Mouse (Mus musculus): ENCODE measurements around the gene Gm17535. TPM values are rescaled to one million over a fixed set of nuclear protein-coding genes. Genes with fewer than 3 reads are reported as not detected.
"Not testable (repeated sequence)": the region's sequence is repeated elsewhere in the genome, so short reads cannot be mapped to it uniquely, and the experiment has no call there.

Gm17535 gene
- polyA plus RNA-seq, 1 experiment from 2014 or later = not detected

- H3K4me2 ChIP-seq; ATAC-seq (ENCODE audit: insufficient number of reproducible peaks, insufficient read depth, low FRiP score, low TSS enrichment, low read depth); H3K36me3 ChIP-seq; H3K4me3 ChIP-seq (replicated peaks); H3K27ac ChIP-seq; H3K4me1 ChIP-seq (replicated peaks); H3K27me3 ChIP-seq; H3K9me3 ChIP-seq; H3K9ac ChIP-seq (replicated peaks): not testable (repeated sequence)
- WGBS = 74% methylated on average over 5 of the region's 5 CpGs
Measured at GRCm38 (mm10) chr9:3026136-3026535, 8.3 kb upstream of the Gm17535 start.

GRCm38 (mm10) chr9:3026741-3027140 is 7.7 kb upstream of the Gm17535 start:
- WGBS = 66% methylated on average over 9 of the region's 9 CpGs
- H3K4me3 ChIP-seq (replicated peaks); H3K27ac ChIP-seq; ATAC-seq (ENCODE audit: insufficient number of reproducible peaks, insufficient read depth, low FRiP score, low TSS enrichment, low read depth); H3K27me3 ChIP-seq; H3K4me1 ChIP-seq (replicated peaks); H3K9me3 ChIP-seq; H3K36me3 ChIP-seq; H3K9ac ChIP-seq (replicated peaks); H3K4me2 ChIP-seq: not testable (repeated sequence)

DNA sequence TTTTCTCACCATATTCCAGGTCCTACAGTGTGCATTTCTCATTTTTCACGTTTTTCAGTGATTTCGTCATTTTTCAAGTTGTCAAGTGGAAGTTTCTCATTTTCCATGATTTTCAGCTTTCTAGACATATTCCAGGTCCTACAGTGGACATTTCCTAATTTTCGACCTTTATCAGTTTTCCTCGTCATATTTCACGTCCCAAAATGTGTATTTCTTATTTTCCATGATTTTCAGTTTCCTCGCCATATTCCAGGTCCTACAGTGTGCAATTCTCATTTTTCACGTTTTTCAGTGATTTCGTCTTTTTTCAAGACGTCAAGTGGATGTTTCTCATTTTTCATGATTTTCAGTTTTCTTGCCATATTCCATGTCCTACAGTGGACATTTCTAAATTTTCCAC is 7.2 kb upstream of the Gm17535 start:
- not testable (repeated sequence) for ATAC-seq (ENCODE audit: insufficient number of reproducible peaks, insufficient read depth, low FRiP score, low TSS enrichment, low read depth); H3K4me2 ChIP-seq; H3K4me1 ChIP-seq (replicated peaks); H3K9me3 ChIP-seq; H3K27ac ChIP-seq; H3K9ac ChIP-seq (replicated peaks); H3K4me3 ChIP-seq (replicated peaks); H3K27me3 ChIP-seq; H3K36me3 ChIP-seq
- 69% methylated on average over 9 of the region's 9 CpGs for WGBS

DNA sequence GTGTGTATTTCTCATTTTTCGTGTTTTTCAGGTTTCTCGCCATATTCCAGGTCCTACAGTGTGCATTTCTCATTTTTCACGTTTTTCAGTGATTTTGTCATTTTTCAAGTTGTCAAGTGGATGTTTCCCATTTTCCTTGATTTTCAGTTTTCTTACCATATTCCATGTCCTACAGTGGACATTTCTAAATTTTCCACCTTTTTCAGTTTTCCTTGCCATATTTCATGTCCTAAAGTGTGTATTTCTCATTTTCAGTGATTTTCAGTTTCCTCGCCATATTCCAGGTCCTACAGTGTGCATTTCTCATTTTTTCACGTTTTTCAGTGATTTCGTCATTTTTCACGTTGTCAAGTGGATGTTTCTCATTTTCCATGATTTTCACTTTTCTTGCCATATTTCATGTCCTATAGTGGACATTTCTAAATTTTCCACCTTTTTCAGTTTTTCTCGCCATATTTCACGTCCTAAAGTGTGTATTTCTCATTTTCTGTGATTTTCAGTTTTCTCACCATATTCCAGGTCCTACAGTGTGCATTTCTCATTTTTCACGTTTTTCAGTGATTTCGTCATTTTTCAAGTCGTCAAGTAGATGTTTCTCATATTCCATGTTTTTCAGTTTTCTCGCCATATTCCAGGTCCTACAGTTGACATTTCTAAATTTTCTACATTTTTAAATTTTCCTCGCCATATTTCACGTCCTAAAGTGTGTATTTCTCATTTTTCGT is 5.0 kb upstream of the Gm17535 start:
- not testable (repeated sequence) for H3K9me3 ChIP-seq; H3K36me3 ChIP-seq; H3K4me3 ChIP-seq (replicated peaks); H3K27me3 ChIP-seq; H3K27ac ChIP-seq; H3K4me2 ChIP-seq; H3K9ac ChIP-seq (replicated peaks); ATAC-seq (ENCODE audit: insufficient number of reproducible peaks, insufficient read depth, low FRiP score, low TSS enrichment, low read depth); H3K4me1 ChIP-seq (replicated peaks)
- WGBS = 67% methylated on average over 14 of the region's 16 CpGs

DNA sequence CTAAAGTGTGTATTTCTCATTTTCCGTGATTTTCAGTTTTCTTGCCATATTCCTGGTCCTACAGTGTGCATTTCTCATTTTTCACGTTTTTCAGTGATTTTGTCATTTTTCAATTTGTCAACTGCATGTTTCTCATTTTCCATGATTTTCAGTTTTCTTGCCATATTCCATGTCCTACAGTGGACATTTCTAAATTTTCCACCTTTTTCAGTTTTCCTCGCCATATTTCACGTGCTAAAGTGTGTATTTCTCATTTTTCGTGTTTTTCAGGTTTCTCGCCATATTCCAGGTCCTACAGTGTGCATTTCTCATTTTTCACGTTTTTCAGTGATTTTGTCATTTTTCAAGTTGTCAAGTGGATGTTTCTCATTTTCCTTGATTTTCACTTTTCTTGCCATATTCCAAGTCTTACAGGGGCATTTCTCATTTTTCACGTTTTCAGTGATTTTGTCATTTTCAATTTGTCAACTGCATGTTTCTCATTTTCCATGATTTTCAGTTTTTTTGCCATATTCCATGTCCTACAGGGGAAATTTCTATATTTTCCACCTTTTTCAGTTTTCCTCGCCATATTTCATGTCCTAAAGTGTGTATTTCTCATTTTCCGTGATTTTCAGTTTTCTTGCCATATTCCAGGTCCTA is 3.6 kb upstream of the Gm17535 start:
- WGBS = 63% methylated on average over 2 of the region's 10 CpGs
- H3K9ac ChIP-seq (replicated peaks); H3K4me1 ChIP-seq (replicated peaks); H3K27me3 ChIP-seq; H3K4me2 ChIP-seq; H3K9me3 ChIP-seq; H3K4me3 ChIP-seq (replicated peaks); H3K36me3 ChIP-seq; H3K27ac ChIP-seq: not testable (repeated sequence)
- ATAC-seq (ENCODE audit: insufficient number of reproducible peaks, insufficient read depth, low FRiP score, low TSS enrichment, low read depth) = peak; percentile 54; the same call in 1 of the 2 replicates

DNA sequence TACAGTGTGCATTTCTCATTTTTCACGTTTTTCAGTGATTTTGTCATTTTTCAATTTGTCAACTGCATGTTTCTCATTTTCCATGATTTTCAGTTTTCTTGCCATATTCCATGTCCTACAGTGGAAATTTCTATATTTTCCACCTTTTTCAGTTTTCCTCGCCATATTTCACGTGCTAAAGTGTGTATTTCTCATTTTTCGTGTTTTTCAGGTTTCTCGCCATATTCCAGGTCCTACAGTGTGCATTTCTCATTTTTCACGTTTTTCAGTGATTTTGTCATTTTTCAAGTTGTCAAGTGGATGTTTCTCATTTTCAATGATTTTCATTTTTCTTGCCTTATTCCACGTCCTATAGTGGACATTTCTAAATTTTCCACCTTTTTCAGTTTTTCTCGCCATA is 2.2 kb downstream of the Gm17535 start, which contains the start of gene Gm10715:
TSS of gene Gm10715 (plus strand) at position 301 of the 400 bp plus-strand sequence.
- H3K27ac ChIP-seq; H3K9ac ChIP-seq (replicated peaks); H3K36me3 ChIP-seq; H3K4me1 ChIP-seq (replicated peaks); H3K4me2 ChIP-seq; H3K9me3 ChIP-seq; H3K4me3 ChIP-seq (replicated peaks); ATAC-seq (ENCODE audit: insufficient number of reproducible peaks, insufficient read depth, low FRiP score, low TSS enrichment, low read depth); H3K27me3 ChIP-seq: not testable (repeated sequence)
- WGBS = 75% methylated on average over 8 of the region's 8 CpGs

DNA sequence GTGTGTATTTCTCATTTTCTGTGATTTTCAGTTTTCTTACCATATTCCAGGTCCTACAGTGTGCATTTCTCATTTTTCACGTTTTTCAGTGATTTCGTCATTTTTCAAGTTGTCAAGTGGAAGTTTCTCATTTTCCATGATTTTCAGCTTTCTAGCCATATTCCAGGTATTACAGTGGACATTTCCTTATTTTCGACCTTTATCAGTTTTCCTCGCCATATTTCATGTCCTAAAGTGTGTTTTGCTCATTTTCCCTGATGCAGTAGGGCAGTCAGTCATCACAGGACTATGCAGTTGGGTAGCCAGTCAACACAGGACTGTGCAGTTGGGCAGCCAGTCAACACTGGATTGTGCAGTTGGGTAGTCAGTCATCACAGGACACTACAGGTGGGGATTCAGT is 3.8 kb downstream of the Gm17535 start:
- not testable (repeated sequence) for H3K27ac ChIP-seq; H3K4me2 ChIP-seq; H3K9ac ChIP-seq (replicated peaks); H3K4me3 ChIP-seq (replicated peaks); ATAC-seq (ENCODE audit: insufficient number of reproducible peaks, insufficient read depth, low FRiP score, low TSS enrichment, low read depth); H3K4me1 ChIP-seq (replicated peaks); H3K27me3 ChIP-seq; H3K36me3 ChIP-seq
- 69% methylated on average over 4 of the region's 4 CpGs for WGBS
- H3K9me3 ChIP-seq = 0 out of 2 replicates have a peak, but pooled peaks cover 10% of the 10 kb centered on the region

Small RNAs within 50 kb of the gene (microRNA-seq; reads per million reads assigned to microRNA genes)
- not detected for gene Mir101c

Other genes with a start within 250 kb of the Gm17535 start
- not detected in 2 replicates for gene Gm10722, start 33.7 kb upstream of the Gm17535 start, polyA plus RNA-seq (2016; fragmentation: Nextera tagmentation; extraction: Ambion mirVana)
- gene Gm11168, start 31.3 kb upstream of the Gm17535 start, polyA plus RNA-seq (2016; fragmentation: Nextera tagmentation; extraction: Ambion mirVana) = not detected in 2 replicates
- gene Gm10721, start 21.5 kb upstream of the Gm17535 start, polyA plus RNA-seq (2016; fragmentation: Nextera tagmentation; extraction: Ambion mirVana) = not detected in 2 replicates
- not detected in 2 replicates for gene Gm10720, start 18.9 kb upstream of the Gm17535 start, polyA plus RNA-seq (2016; fragmentation: Nextera tagmentation; extraction: Ambion mirVana)
- 0.36 TPM in 1 of 2 replicates, not detected in the other for gene Gm10719, start 17.2 kb upstream of the Gm17535 start, polyA plus RNA-seq (2016; fragmentation: Nextera tagmentation; extraction: Ambion mirVana)
- gene Gm10718, start 11.1 kb upstream of the Gm17535 start, polyA plus RNA-seq (2016; fragmentation: Nextera tagmentation; extraction: Ambion mirVana) = not detected in 2 replicates
- gene Gm10717, start 9.2 kb upstream of the Gm17535 start, polyA plus RNA-seq (2016; fragmentation: Nextera tagmentation; extraction: Ambion mirVana) = not detected in 2 replicates
- gene Gm10715, start 2.3 kb downstream of the Gm17535 start, polyA plus RNA-seq (2016; fragmentation: Nextera tagmentation; extraction: Ambion mirVana) = not detected in 2 replicates